Mouse (Mus musculus): ENCODE measurements at regions not wholly inside any gene's neighbourhood (a gene's known extent, or its start where the extent isn't known, plus 50 kb on each side); places are given as distances from the start of the nearest gene placed in this dataset.

DNA sequence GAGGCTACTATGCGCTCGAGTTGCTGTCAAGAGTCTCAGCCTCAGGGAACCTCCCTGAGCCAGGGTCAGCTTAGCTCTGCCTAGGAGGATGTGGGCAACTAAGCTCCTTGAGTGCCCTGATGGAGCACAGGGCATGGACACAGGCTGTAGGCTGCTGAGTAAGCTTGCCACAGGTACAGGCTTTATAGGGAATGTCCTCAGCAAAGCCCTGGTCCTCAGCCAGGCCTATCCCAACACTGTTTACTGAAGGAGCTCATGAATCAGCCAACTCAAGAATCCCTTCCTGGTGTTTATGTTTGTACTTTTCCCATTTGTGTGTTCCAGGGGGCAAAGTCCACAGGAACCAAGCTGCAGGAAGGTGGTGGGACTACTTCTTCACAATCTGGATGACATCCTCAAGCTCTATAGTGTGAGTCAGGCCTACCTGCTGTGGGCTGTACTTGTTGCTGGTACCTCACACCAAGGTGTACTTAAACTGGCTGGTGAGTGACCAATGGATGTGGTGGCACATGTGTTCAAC, 72.1 kb upstream of the Six3 start:
- 84% methylated on average over 2 of the region's 2 CpGs for WGBS
- H3K4me1 ChIP-seq (ENCODE audit: control insufficient read depth, insufficient read depth, low read length), result no peaks in the 10 kb centered on the region

GRCm38 (mm10) chr17:85548061-85548460, 65.3 kb upstream of the Six3 start:
- Histone ChIP-seq H3K9me3 (ENCODE audit: control insufficient read depth, low read length) (no peaks in the 10 kb centered on the region), H3K27ac (replicated peaks; ENCODE audit: low read depth, low read length) (no peak overlapping the region), H3K9ac (replicated peaks; ENCODE audit: low read length) (no peak overlapping the region), H3K36me3 (ENCODE audit: control insufficient read depth, insufficient read depth, low read length) (no peaks in the 10 kb centered on the region), H3K4me2 (ENCODE audit: low read length) (no peak overlapping the region), H3K27me3 (ENCODE audit: control insufficient read depth, insufficient read depth, low read length) (no peaks in the 10 kb centered on the region), H3K4me3 (replicated peaks; ENCODE audit: low read depth, low read length) (no peak overlapping the region), H3K4me1 (ENCODE audit: control insufficient read depth, insufficient read depth, low read length) (no peaks in the 10 kb centered on the region)
- ATAC-seq (ENCODE audit: low FRiP score, low TSS enrichment), result no peak
- no peak for DNase-seq
- 91% methylated on average over 5 of the region's 5 CpGs for WGBS

More for the DNA sequence above, 72.1 kb upstream of the Six3 start:
- Histone ChIP-seq H3K9me3 (ENCODE audit: control insufficient read depth, low read length) (peaks cover 9% of the 10 kb centered on the region; the same call in 1 of the 2 replicates), H3K9ac (replicated peaks; ENCODE audit: low read length) (no peak overlapping the region), H3K27ac (replicated peaks; ENCODE audit: low read depth, low read length) (no peak overlapping the region), H3K4me3 (replicated peaks; ENCODE audit: low read depth, low read length) (no peak overlapping the region), H3K4me2 (ENCODE audit: low read length) (no peak overlapping the region), H3K27me3 (ENCODE audit: control insufficient read depth, insufficient read depth, low read length) (no peaks in the 10 kb centered on the region), H3K36me3 (ENCODE audit: control insufficient read depth, insufficient read depth, low read length) (no peaks in the 10 kb centered on the region)
- ATAC-seq (ENCODE audit: low FRiP score, low TSS enrichment) (no peak), DNase-seq (no peak)

DNA sequence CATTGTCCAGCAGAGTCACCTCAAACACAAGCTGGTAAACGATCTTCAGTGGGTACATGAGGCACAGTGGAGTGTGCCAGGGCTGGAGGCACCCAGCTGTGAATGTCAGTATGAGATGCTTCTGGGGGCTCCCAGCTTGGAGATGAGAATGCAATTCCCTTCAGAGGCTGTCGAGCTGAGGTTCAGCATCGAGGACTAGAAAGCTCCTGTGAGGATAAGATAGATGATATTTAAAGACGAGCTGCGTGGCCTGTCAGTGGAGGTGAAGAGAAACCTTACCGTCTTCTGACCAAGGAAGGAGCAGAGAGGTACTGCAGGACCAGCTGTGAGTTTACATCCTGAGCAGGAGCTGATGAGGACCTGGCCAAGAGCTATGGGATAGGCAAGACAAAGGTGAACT, 52.4 kb upstream of the Six3 start:
- ATAC-seq (ENCODE audit: low FRiP score, low TSS enrichment), result no peak
- Histone ChIP-seq H3K9ac (replicated peaks; ENCODE audit: low read length) (no peak overlapping the region), H3K36me3 (ENCODE audit: control insufficient read depth, insufficient read depth, low read length) (no peaks in the 10 kb centered on the region), H3K4me2 (ENCODE audit: low read length) (no peak overlapping the region), H3K4me3 (replicated peaks; ENCODE audit: low read depth, low read length) (no peak overlapping the region), H3K9me3 (ENCODE audit: control insufficient read depth, low read length) (0 out of 2 replicates have a peak, but pooled peaks cover 2% of the 10 kb centered on the region), H3K27me3 (ENCODE audit: control insufficient read depth, insufficient read depth, low read length) (no peaks in the 10 kb centered on the region), H3K4me1 (ENCODE audit: control insufficient read depth, insufficient read depth, low read length) (no peaks in the 10 kb centered on the region), H3K27ac (replicated peaks; ENCODE audit: low read depth, low read length) (no peak overlapping the region)
- WGBS, result 89% methylated on average over 6 of the region's 6 CpGs
- DNase-seq, result no peak

DNA sequence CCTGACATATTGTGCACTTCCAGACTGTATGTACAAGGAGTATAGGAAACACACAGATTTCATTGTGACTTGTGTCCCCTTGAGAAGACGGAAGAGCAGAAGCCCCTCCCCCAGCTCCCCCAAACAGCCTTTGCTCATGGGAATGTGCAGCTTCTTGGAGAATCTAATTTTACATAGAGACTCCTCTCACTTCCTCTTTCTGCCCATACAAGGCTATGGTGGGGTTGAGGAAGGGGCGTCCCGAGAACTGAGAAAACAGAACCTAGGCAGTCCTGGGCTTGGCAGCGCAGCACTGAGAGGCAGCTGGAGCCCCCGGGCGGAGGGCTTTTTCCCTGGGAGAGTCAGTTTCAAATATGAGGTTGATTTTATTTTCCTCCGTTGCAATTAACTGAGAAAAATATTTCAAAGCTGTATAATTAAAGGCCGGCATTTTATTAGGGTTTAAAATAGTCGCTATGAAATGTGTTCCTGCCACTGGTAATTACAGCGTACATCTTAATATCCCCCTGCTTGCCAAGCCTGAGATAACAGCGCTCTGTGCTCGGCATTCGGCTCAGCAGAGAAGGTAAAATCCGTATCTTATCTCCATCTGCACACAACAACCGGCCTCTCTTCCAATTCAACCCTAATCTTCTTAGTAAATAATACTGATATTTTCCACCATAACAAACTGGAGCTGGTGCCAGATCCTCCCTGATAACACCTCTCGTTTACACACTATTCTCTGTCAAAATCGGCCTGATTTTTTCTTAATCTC, 50.7 kb upstream of the Six3 start:
- WGBS, result 50% methylated on average over 17 of the region's 17 CpGs
- H3K9ac ChIP-seq (replicated peaks; ENCODE audit: low read length), result no peak overlapping the region

DNA sequence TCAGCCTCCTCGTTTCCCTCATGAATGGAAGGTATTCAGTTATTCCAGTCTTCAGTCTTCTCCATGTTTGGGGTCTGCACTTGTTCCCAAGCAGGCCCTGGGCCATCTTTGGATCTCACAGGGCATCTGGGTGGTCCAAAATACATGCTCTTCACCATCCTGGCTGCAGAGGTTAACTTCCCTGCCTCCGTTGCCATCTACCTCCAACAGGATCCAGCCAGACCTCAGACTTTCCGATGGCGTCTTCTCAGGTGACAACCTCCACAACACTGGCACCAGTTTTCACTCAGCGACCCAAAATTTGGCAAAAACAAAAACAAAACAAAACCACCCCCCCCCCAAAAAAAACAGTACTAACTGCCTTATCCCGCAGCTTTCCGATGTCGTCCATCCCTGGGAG, 50.0 kb upstream of the Six3 start:
- no peak for ATAC-seq (ENCODE audit: low FRiP score, low TSS enrichment)
- Histone ChIP-seq H3K4me1 (ENCODE audit: control insufficient read depth, insufficient read depth, low read length) (no peaks in the 10 kb centered on the region), H3K4me2 (ENCODE audit: low read length) (no peak overlapping the region), H3K4me3 (replicated peaks; ENCODE audit: low read depth, low read length) (no peak overlapping the region), H3K9ac (replicated peaks; ENCODE audit: low read length) (no peak overlapping the region), H3K27me3 (ENCODE audit: control insufficient read depth, insufficient read depth, low read length) (no peaks in the 10 kb centered on the region), H3K36me3 (ENCODE audit: control insufficient read depth, insufficient read depth, low read length) (no peaks in the 10 kb centered on the region), H3K27ac (replicated peaks; ENCODE audit: low read depth, low read length) (no peak overlapping the region), H3K9me3 (ENCODE audit: control insufficient read depth, low read length) (no peaks in the 10 kb centered on the region)
- DNase-seq, result no peak
- WGBS, result 81% methylated on average over 8 of the region's 8 CpGs

More for the DNA sequence above, 50.7 kb upstream of the Six3 start:
- Histone ChIP-seq H3K4me2 (ENCODE audit: low read length) (no peak overlapping the region), H3K9me3 (ENCODE audit: control insufficient read depth, low read length) (no peaks in the 10 kb centered on the region), H3K4me3 (replicated peaks; ENCODE audit: low read depth, low read length) (no peak overlapping the region), H3K36me3 (ENCODE audit: control insufficient read depth, insufficient read depth, low read length) (no peaks in the 10 kb centered on the region), H3K27ac (replicated peaks; ENCODE audit: low read depth, low read length) (0 out of 2 replicates have a peak overlapping the region, but pooled peaks have one; percentile 15), H3K4me1 (ENCODE audit: control insufficient read depth, insufficient read depth, low read length) (no peaks in the 10 kb centered on the region), H3K27me3 (ENCODE audit: control insufficient read depth, insufficient read depth, low read length) (no peaks in the 10 kb centered on the region)
- ATAC-seq (ENCODE audit: low FRiP score, low TSS enrichment), result no peak
- peak; percentile 55 for DNase-seq
